Mouse (Mus musculus) urinary bladder, postnatal 10 days (tissue): Measurements from ENCODE around the gene Ank3.

Source experiments
- DNase-seq: peaks from one replicate; pipeline ENCODE4 v3.0.0; 2022; ENCODE audit warnings: low spot score

Gene Ank3

GRCm38 (mm10) chr10:69834700-69835099 lies 436.1 kb downstream of the Ank3 start:
- no peak for DNase-seq

- DNase-seq: no peak
Observed at GRCm38 (mm10) chr10:69845749-69846148, 447.2 kb downstream of the Ank3 start.

DNA sequence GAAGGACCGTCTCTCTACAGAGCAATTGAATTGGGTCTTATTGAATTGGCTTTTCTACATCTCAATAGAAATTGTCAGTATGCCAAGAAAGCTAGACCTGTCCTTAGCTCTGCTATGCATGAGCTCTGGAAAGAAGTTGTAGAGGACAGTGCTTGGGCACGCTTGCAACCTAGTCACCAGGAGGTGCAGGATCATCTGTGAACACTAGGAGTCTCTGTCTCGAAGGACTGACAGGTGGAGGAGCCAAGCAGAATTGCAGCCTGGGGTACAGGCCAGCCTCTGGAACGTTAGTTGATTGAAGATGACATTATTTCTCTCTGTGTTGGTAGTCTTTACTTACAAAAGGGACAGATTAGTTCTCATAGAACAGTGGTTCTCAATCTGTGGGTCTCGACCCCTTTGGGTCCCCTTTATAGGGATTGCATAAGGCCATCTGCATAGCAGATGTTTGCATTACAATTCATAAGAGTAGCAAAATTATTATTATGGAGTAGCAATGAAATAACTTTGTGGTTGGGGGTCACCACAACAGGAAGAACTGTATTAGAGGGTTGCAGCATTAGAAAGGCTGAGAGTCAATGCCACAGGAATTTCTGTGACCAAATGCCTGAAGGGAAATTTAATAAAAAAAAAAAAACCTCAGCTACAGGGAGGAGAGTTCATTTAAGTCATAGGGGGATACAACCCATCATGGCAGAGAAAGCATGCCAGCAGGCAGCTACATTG lies 454.0 kb downstream of the Ank3 start:
- no peak for DNase-seq

GRCm38 (mm10) chr10:69854587-69855185 lies 456.1 kb downstream of the Ank3 start:
- DNase-seq: no peak

GRCm38 (mm10) chr10:69858011-69858410 lies 459.4 kb downstream of the Ank3 start:
- no peak for DNase-seq

DNA sequence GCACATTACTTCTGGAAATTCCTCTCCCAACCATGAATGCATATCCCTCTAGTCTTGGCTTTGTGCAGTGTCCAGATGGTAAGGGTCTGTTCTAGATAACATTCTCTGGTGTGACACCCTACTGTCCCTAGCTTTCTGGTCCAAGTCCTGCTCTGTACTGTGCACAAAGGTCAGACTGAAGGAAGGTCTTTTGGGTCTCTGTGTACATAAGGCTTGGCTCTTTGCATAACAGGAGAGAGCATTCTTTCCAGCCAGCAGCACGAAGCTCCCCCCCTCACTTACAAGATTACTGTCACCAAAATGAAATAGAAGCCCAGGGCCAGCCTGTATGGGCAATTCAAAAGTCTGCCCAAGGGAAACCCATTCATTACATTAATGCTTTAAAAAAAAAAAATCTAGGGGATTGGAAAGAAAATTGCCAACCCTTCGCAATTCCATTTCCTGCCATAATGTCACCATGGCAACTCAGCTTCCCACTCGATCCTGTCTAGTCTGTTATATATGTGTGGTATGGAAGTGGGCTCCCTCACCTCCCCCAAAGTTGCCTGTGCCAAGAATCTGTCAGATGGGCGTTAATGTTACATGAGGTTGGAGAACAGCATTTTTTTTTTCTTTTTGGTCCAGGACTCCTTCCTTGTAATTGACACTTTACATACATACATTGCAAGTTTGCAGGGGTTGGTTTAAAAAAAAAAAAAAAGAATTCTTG lies 460.5 kb downstream of the Ank3 start:
- no peak for DNase-seq

DNA sequence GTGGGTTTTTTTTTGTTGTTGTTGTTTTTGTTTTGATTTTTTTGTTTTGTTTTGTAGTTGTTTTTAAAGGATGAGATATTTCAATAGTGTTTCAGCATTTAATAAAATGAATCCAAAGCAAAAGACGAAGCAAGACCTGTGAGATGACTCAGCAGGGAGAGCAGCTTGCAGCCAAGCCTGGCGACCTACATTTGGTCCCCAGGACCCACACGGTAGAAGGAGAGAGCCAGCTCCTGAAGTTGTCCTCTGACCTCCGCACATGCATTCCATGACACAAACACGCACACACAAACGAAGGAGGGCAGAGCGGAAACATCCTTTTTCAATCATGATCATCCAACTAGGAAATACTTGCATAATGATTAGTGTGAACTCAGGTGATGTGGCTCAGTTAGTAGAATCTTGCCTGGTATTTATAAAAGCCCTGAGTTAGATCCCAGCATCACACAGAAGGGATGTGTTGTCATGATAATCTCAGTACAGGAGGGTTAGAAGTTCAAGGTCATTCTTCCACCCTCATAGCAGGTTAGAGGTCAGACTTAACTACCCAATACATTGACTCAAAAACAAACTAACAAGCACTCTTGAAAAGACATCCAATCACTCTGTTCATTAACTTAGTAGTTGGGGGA lies 461.4 kb downstream of the Ank3 start:
- DNase-seq: no peak

DNA sequence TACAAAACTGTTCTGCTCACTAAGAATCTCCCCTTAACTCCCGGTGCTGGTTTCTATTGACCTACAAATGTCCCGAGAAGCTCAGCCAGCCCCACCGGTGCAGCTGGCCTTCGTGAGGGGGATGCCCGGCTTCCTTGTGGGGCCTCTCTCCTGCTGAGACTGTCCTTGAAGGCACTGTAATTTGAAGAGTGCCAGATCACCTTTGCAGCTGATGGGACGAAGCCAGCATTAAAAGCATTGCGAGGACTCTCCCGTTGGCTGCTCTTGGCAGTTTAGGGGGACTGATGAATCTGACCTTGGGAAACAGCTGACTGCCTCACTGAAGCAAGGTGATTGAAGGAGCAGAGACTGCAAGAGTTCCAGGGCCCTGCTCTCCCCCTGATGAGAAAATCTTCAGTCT lies 464.3 kb downstream of the Ank3 start:
- no peak for DNase-seq

DNA sequence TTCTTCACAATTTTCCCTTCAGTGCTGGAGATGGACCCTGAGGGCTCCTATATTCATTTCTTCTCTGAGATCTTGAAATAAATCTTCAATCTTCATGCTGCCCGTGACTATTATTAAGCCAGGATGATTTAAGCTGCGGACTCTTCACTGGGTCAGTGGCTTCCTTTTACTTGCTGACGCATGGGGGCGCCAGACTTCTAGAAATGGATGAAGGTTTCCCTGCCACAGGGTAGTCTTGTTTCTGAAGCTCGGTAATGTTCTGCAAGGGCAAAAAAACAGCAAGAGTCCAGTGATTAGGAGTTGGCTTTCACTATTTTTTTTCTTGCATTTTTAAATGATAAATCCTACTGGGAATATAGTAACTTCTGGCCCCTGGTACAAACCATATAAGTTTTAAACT lies 471.8 kb downstream of the Ank3 start:
- DNase-seq: peak; percentile 49

DNA sequence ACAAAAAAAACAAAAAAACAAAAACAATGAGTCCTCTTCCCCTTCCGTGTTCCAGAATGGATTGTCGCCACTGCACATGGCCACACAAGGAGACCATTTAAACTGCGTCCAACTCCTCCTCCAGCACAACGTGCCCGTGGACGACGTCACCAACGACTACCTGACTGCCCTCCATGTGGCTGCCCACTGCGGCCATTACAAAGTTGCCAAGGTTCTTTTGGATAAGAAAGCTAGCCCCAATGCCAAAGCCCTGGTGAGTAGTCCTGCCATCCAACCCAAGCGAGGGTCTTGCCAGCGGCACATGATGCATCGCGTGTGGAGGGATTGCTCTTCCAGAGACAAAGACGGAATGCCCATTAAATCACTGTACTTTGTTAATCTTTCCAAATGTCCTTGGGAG lies 472.4 kb downstream of the Ank3 start:
- DNase-seq: no peak

- no peak for DNase-seq
Observed at GRCm38 (mm10) chr10:69872182-69872741, 473.7 kb downstream of the Ank3 start.

GRCm38 (mm10) chr10:69872892-69873291 lies 474.3 kb downstream of the Ank3 start:
- DNase-seq: no peak

- DNase-seq: no peak
Observed at GRCm38 (mm10) chr10:69874806-69875205, 476.2 kb downstream of the Ank3 start.

GRCm38 (mm10) chr10:69883935-69884680 lies 485.5 kb downstream of the Ank3 start:
- no peak for DNase-seq

- no peak for DNase-seq
Observed at GRCm38 (mm10) chr10:69888399-69888798, 489.8 kb downstream of the Ank3 start.

GRCm38 (mm10) chr10:69889779-69890178 lies 491.2 kb downstream of the Ank3 start:
- no peak for DNase-seq

GRCm38 (mm10) chr10:69890389-69890985 lies 491.9 kb downstream of the Ank3 start:
- DNase-seq: no peak

DNA sequence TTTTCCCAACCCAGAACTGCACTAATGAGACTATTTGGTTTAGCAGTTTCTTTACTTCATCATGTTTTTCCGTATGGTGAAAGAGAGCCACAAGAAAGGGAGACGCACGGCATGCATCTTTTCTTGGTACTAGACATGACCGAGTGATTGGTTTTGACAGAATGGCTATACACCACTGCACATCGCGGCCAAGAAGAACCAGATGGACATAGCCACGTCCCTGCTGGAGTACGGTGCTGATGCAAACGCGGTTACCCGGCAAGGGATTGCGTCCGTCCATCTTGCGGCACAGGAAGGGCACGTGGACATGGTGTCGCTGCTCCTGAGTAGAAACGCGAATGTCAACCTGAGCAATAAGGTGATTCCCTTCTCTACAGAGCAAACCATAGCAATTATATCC lies 493.6 kb downstream of the Ank3 start:
- DNase-seq: no peak

GRCm38 (mm10) chr10:69895606-69896005 lies 497.0 kb downstream of the Ank3 start:
- no peak for DNase-seq

- no peak for DNase-seq
Observed at GRCm38 (mm10) chr10:69897927-69898326, 499.4 kb downstream of the Ank3 start.

GRCm38 (mm10) chr10:69898821-69899220 lies 500.2 kb downstream of the Ank3 start:
- no peak for DNase-seq
